Mouse (Mus musculus): ENCODE data around the gene Hist1h4h. TPM values are rescaled to one million over a fixed set of nuclear protein-coding genes. Genes with fewer than 3 reads are reported as not detected.

Gene Hist1h4h
- polyA plus RNA-seq, 1 experiment, result 8.9 TPM

Other genes starting within 250 kb of the Hist1h4h start
- 5.1 and 5.9 TPM in 2 replicates for gene Zfp322a, start 161.8 kb upstream of the Hist1h4h start, polyA plus RNA-seq (2012; rRNA removed)
- gene Abt1, start 107.2 kb upstream of the Hist1h4h start, polyA plus RNA-seq (2012; rRNA removed), result 3.2 and 3.3 TPM in 2 replicates
- 0.42 and 0.58 TPM in 2 replicates for gene Btn1a1, start 65.1 kb upstream of the Hist1h4h start, polyA plus RNA-seq (2012; rRNA removed)
- gene Btn2a2, start 42.2 kb upstream of the Hist1h4h start, polyA plus RNA-seq (2012; rRNA removed), result not detected in 2 replicates
- 137 and 207 TPM in 2 replicates for gene Hist1h2af, start 2.9 kb downstream of the Hist1h4h start, polyA plus RNA-seq (2012; rRNA removed)
- gene Hist1h3g, start 4.4 kb downstream of the Hist1h4h start, polyA plus RNA-seq (2012; rRNA removed), result 13.8 and 25.0 TPM in 2 replicates
- gene Hist1h2bh, start 12.3 kb downstream of the Hist1h4h start, polyA plus RNA-seq (2012; rRNA removed), result 2.9 and 3.2 TPM in 2 replicates
- 1.5 and 2.1 TPM in 2 replicates for gene Hist1h3f, start 13.0 kb downstream of the Hist1h4h start, polyA plus RNA-seq (2012; rRNA removed)
- gene Hist1h4f, start 20.6 kb downstream of the Hist1h4h start, polyA plus RNA-seq (2012; rRNA removed), result 5.8 and 7.7 TPM in 2 replicates
- gene Hist1h1d, start 22.2 kb downstream of the Hist1h4h start, polyA plus RNA-seq (2012; rRNA removed), result 0.32 and 0.52 TPM in 2 replicates
- gene Hist1h3e, start 31.3 kb downstream of the Hist1h4h start, polyA plus RNA-seq (2012; rRNA removed), result 9.6 and 10.2 TPM in 2 replicates
- 5.8 and 7.7 TPM in 2 replicates for gene Hist1h2ae, start 40.2 kb downstream of the Hist1h4h start, polyA plus RNA-seq (2012; rRNA removed)
- gene Hist1h2bg, start 40.3 kb downstream of the Hist1h4h start, polyA plus RNA-seq (2012; rRNA removed), result 17.2 and 22.8 TPM in 2 replicates
- gene Hist1h2bf, start 43.1 kb downstream of the Hist1h4h start, polyA plus RNA-seq (2012; rRNA removed), result 6.0 and 6.2 TPM in 2 replicates
- 3.7 and 4.7 TPM in 2 replicates for gene Hist1h2ad, start 43.3 kb downstream of the Hist1h4h start, polyA plus RNA-seq (2012; rRNA removed)
- gene Hist1h3d, start 44.7 kb downstream of the Hist1h4h start, polyA plus RNA-seq (2012; rRNA removed), result 8.9 and 13.3 TPM in 2 replicates
- 3.9 and 4.3 TPM in 2 replicates for gene Hist1h4d, start 50.5 kb downstream of the Hist1h4h start, polyA plus RNA-seq (2012; rRNA removed)
- gene Hist1h2be, start 90.1 kb downstream of the Hist1h4h start, polyA plus RNA-seq (2012; rRNA removed), result 1.4 and 2.2 TPM in 2 replicates
- gene Hist1h1e, start 91.5 kb downstream of the Hist1h4h start, polyA plus RNA-seq (2012; rRNA removed), result 3.3 and 4.1 TPM in 2 replicates
- gene Hist1h2ac, start 152.9 kb downstream of the Hist1h4h start, polyA plus RNA-seq (2012; rRNA removed), result 0.76 and 1.2 TPM in 2 replicates
- 165 and 208 TPM in 2 replicates for gene Hist1h2bc, start 153.1 kb downstream of the Hist1h4h start, polyA plus RNA-seq (2012; rRNA removed)
- gene Hist1h1t, start 164.8 kb downstream of the Hist1h4h start, polyA plus RNA-seq (2012; rRNA removed), result not detected in 2 replicates
- 2.3 and 3.2 TPM in 2 replicates for gene Hist1h4c, start 167.4 kb downstream of the Hist1h4h start, polyA plus RNA-seq (2012; rRNA removed)
- 10.0 and 10.7 TPM in 2 replicates for gene Hfe, start 179.8 kb downstream of the Hist1h4h start, polyA plus RNA-seq (2012; rRNA removed)
- gene Hist1h1c, start 207.8 kb downstream of the Hist1h4h start, polyA plus RNA-seq (2012; rRNA removed), result 40.4 and 60.9 TPM in 2 replicates
- 16.3 and 21.4 TPM in 2 replicates for gene Hist1h3c, start 214.6 kb downstream of the Hist1h4h start, polyA plus RNA-seq (2012; rRNA removed)
- 5.1 and 8.2 TPM in 2 replicates for gene Hist1h2bb, start 215.7 kb downstream of the Hist1h4h start, polyA plus RNA-seq (2012; rRNA removed)
- 13.7 and 14.6 TPM in 2 replicates for gene Hist1h2ab, start 220.1 kb downstream of the Hist1h4h start, polyA plus RNA-seq (2012; rRNA removed)
- gene Hist1h3b, start 221.2 kb downstream of the Hist1h4h start, polyA plus RNA-seq (2012; rRNA removed), result 14.5 and 19.5 TPM in 2 replicates
- gene Hist1h4b, start 226.0 kb downstream of the Hist1h4h start, polyA plus RNA-seq (2012; rRNA removed), result 7.3 and 11.1 TPM in 2 replicates
- 2.8 and 3.4 TPM in 2 replicates for gene Hist1h4a, start 230.2 kb downstream of the Hist1h4h start, polyA plus RNA-seq (2012; rRNA removed)
- gene Hist1h3a, start 231.3 kb downstream of the Hist1h4h start, polyA plus RNA-seq (2012; rRNA removed), result 11.4 and 14.3 TPM in 2 replicates
- 3.2 and 4.1 TPM in 2 replicates for gene Hist1h1a, start 232.6 kb downstream of the Hist1h4h start, polyA plus RNA-seq (2012; rRNA removed)
- not detected in 2 replicates for gene Trim38, start 238.9 kb downstream of the Hist1h4h start, polyA plus RNA-seq (2012; rRNA removed)

Measured in liver, embryonic 18 days (tissue).